Comparison of ENCODE assay signal across 11 mouse cellular contexts in the genomic region with DNA sequence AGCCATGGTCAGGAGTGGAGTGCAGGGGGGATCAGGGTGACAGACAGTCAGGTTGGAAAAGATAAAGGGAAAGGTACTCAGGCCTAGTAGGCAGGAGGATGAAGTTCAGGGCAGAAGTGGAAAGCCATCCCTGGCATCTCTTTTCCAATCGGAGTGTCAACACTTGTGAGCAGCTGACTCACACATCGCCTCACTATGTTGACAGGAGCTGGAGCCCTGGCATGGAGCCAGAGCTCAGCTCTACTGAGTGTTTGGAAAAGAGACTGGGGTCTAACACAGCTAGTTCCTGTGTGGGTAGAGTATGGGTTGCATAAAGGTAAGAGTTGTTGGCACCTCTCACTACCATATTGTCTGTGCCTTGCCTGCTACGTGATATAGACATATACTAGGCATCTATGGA. TPM values are rescaled to one million over a fixed set of nuclear protein-coding genes. Genes with fewer than 3 reads are reported as not detected.
DNase-seq lines count a peak whose midpoint lies in the region; ATAC-seq lines count a peak whose summit lies in the region.
"Had no signal": no experiment of that assay in that cellular context is flagged by ENCODE, and none has a peak within 500 bp of the region (broad histone marks: within the 10 kb centered on the region; RNA-seq: fewer than 3 reads in every experiment).

No protein-coding gene starts in this region.

- H3K4me1 ChIP-seq in forebrain, embryonic 14.5 days (ENCODE audit: control insufficient read depth, insufficient read depth, low read length), result no peaks in the 10 kb centered on the region
- peaks cover 4% of the 10 kb centered on the region; the same call in 1 of the 2 replicates for H3K4me1 ChIP-seq in forebrain, embryonic 16.5 days (replicated peaks; ENCODE audit: control insufficient read depth, insufficient read depth, low read length)
- H3K4me1 ChIP-seq in heart, embryonic 11.5 days (ENCODE audit: control insufficient read depth, insufficient read depth, low read length), result peaks cover 16% of the 10 kb centered on the region
- H3K4me1 ChIP-seq in lung, embryonic 15.5 days, result peaks cover 11% of the 10 kb centered on the region
- H3K4me1 ChIP-seq in hindbrain, embryonic 12.5 days, result no peaks in the 10 kb centered on the region

- H3K27me3 ChIP-seq in forebrain, embryonic 14.5 days (replicated peaks; ENCODE audit: control insufficient read depth, insufficient read depth, low read length), result no peaks in the 10 kb centered on the region
- no peaks in the 10 kb centered on the region for H3K27me3 ChIP-seq in forebrain, embryonic 16.5 days (replicated peaks; ENCODE audit: control insufficient read depth, insufficient read depth, low read length)
- H3K27me3 ChIP-seq in heart, embryonic 11.5 days (ENCODE audit: control insufficient read depth, insufficient read depth, low read length), result no peaks in the 10 kb centered on the region
- no peaks in the 10 kb centered on the region for H3K27me3 ChIP-seq in lung, embryonic 15.5 days
- no peaks in the 10 kb centered on the region for H3K27me3 ChIP-seq in hindbrain, embryonic 12.5 days

- no peak overlapping the region for H3K9ac ChIP-seq in forebrain, embryonic 14.5 days (ENCODE audit: low read length)
- no peak overlapping the region for H3K9ac ChIP-seq in forebrain, embryonic 16.5 days (replicated peaks; ENCODE audit: low read depth, low read length)
- no peak overlapping the region for H3K9ac ChIP-seq in heart, embryonic 11.5 days (ENCODE audit: low read depth, low read length)
- H3K9ac ChIP-seq in lung, embryonic 15.5 days, result no peak overlapping the region
- no peak overlapping the region for H3K9ac ChIP-seq in hindbrain, embryonic 12.5 days

- H3K36me3 ChIP-seq in forebrain, embryonic 14.5 days (ENCODE audit: control insufficient read depth, insufficient read depth, low read length), result no peaks in the 10 kb centered on the region
- no peaks in the 10 kb centered on the region for H3K36me3 ChIP-seq in forebrain, embryonic 16.5 days (ENCODE audit: control insufficient read depth, insufficient read depth)
- no peaks in the 10 kb centered on the region for H3K36me3 ChIP-seq in heart, embryonic 11.5 days (ENCODE audit: control insufficient read depth, insufficient read depth, low read length)
- H3K36me3 ChIP-seq in lung, embryonic 15.5 days, result no peaks in the 10 kb centered on the region
- H3K36me3 ChIP-seq in hindbrain, embryonic 12.5 days, result no peaks in the 10 kb centered on the region

- no peak overlapping the region for H3K27ac ChIP-seq in forebrain, embryonic 14.5 days (ENCODE audit: low read depth, low read length)
- H3K27ac ChIP-seq in forebrain, embryonic 16.5 days (ENCODE audit: low read length), result no peak overlapping the region
- H3K27ac ChIP-seq in heart, embryonic 11.5 days (ENCODE audit: low read depth, low read length), result no peak overlapping the region; the same call in 1 of the 2 replicates
- no peak overlapping the region for H3K27ac ChIP-seq in lung, embryonic 15.5 days
- H3K27ac ChIP-seq in hindbrain, embryonic 12.5 days, result no peak overlapping the region
- H3K27ac ChIP-seq: macrophage had no signal

- H3K4me3 ChIP-seq in forebrain, embryonic 14.5 days (ENCODE audit: low read depth, low read length), result no peak overlapping the region
- H3K4me3 ChIP-seq in forebrain, embryonic 16.5 days (replicated peaks; ENCODE audit: low read length), result no peak overlapping the region
- H3K4me3 ChIP-seq in heart, embryonic 11.5 days (ENCODE audit: low read depth, low read length), result no peak overlapping the region
- H3K4me3 ChIP-seq in lung, embryonic 15.5 days, result no peak overlapping the region
- H3K4me3 ChIP-seq in hindbrain, embryonic 12.5 days, result no peak overlapping the region

- DNase-seq in forebrain, embryonic 14.5 days (ENCODE audit: low spot score), result peak; percentile 71
- peak; percentile 10 for DNase-seq in MN1 (ENCODE audit: low spot score)
- DNase-seq in urinary bladder, postnatal 36 days (ENCODE audit: low spot score in 2 of 2), result no peak
- DNase-seq in right cerebral cortex, postnatal 4 days, result no peak
- DNase-seq: cerebellum, adult 8-10 months; thymus, postnatal 14 days had no signal

- H3K4me2 ChIP-seq in forebrain, embryonic 14.5 days (ENCODE audit: low read length), result no peak overlapping the region
- no peak overlapping the region for H3K4me2 ChIP-seq in forebrain, embryonic 16.5 days (ENCODE audit: low read length)
- H3K4me2 ChIP-seq in heart, embryonic 11.5 days, result no peak overlapping the region
- H3K4me2 ChIP-seq in lung, embryonic 15.5 days, result no peak overlapping the region
- no peak overlapping the region for H3K4me2 ChIP-seq in hindbrain, embryonic 12.5 days (replicated peaks)

- 0 out of 2 replicates have a peak, but pooled peaks have one; percentile 32 for ATAC-seq in forebrain, embryonic 14.5 days
- ATAC-seq in forebrain, embryonic 16.5 days, result no peak
- ATAC-seq in heart, embryonic 11.5 days (replicated peaks; ENCODE audit: insufficient number of reproducible peaks, low FRiP score, low TSS enrichment), result peak; percentile 82
- ATAC-seq in lung, embryonic 15.5 days (ENCODE audit: borderline replicate concordance, extremely low read depth, low FRiP score, low TSS enrichment), result peak; percentile 84
- no peak for ATAC-seq in hindbrain, embryonic 12.5 days (ENCODE audit: low FRiP score)

- 50% methylated on average over 3 of the region's 3 CpGs for WGBS in forebrain, embryonic 14.5 days
- WGBS in forebrain, embryonic 16.5 days, result 54% methylated on average over 3 of the region's 3 CpGs
- WGBS in heart, embryonic 11.5 days (ENCODE audit: insufficient replicate concordance), result 23% methylated on average over 3 of the region's 3 CpGs
- WGBS in lung, embryonic 15.5 days, result 30% methylated on average over 3 of the region's 3 CpGs
- 90% methylated on average over 3 of the region's 3 CpGs for WGBS in hindbrain, embryonic 12.5 days

- H3K9me3 ChIP-seq in forebrain, embryonic 14.5 days (replicated peaks; ENCODE audit: control insufficient read depth, low read length), result no peaks in the 10 kb centered on the region
- no peaks in the 10 kb centered on the region for H3K9me3 ChIP-seq in forebrain, embryonic 16.5 days (ENCODE audit: control insufficient read depth, low read length)
- H3K9me3 ChIP-seq in heart, embryonic 11.5 days (replicated peaks; ENCODE audit: control insufficient read depth, low read length), result no peaks in the 10 kb centered on the region
- no peaks in the 10 kb centered on the region for H3K9me3 ChIP-seq in lung, embryonic 15.5 days
- H3K9me3 ChIP-seq in hindbrain, embryonic 12.5 days (replicated peaks), result no peaks in the 10 kb centered on the region

RNA-seq across cellular contexts. Expression of gene Mex3b, which starts 38.4 kb away (rescaled TPM):
- polyA plus RNA-seq in forebrain, embryonic 14.5 days (2014; fragmentation: Nextera tagmentation; extraction: Ambion mirVana), result 53.1 and 54.2 TPM in 2 replicates
- polyA plus RNA-seq in forebrain, embryonic 16.5 days (2015; fragmentation: Nextera tagmentation; extraction: Ambion mirVana), result 41.7 and 52.7 TPM in 2 replicates
- polyA plus RNA-seq in heart, embryonic 11.5 days (2014; fragmentation: Nextera tagmentation; extraction: Ambion mirVana), result 10.8 and 12.2 TPM in 2 replicates
- 11.0 and 12.0 TPM in 2 replicates for polyA plus RNA-seq in lung, embryonic 15.5 days (2015; fragmentation: Nextera tagmentation; extraction: Ambion mirVana)
- 48.2 and 50.2 TPM in 2 replicates for polyA plus RNA-seq in hindbrain, embryonic 12.5 days (2016; fragmentation: Nextera tagmentation; extraction: Ambion mirVana)

Comparison
In these comparisons a context has a peak if more than half of its experiments do, and no peak if none do; other contexts are left out.
1. ATAC-seq: peak in forebrain, embryonic 14.5 days (single experiment), heart, embryonic 11.5 days (single experiment) and lung, embryonic 15.5 days (single experiment); none in forebrain, embryonic 16.5 days (single experiment) and hindbrain, embryonic 12.5 days (single experiment).
2. DNase-seq: peak in forebrain, embryonic 14.5 days (single experiment) and MN1 (single experiment); none in urinary bladder, postnatal 36 days (0 of 2) and right cerebral cortex, postnatal 4 days (single experiment).